Mouse (Mus musculus) adrenal gland, adult (tissue): ENCODE measurements at regions not wholly inside any gene's neighbourhood (a gene's known extent, or its start where the extent isn't known, plus 50 kb on each side); places are given as distances from the start of the nearest gene placed in this dataset.

Experiments
- DNase-seq, 2 experiments: peaks; one replicate each; pipeline ENCODE4 v3.0.0; 2022 to 2023; ENCODE audit warnings: low spot score in 1 of 2; ENCODE audit not compliant: inconsistent age in 2 of 2

GRCm38 (mm10) chr15:97620261-97620660 is 85.4 kb downstream of the Rpap3 start:
- no peak for DNase-seq

- no peak for DNase-seq
Observed at GRCm38 (mm10) chr15:97619764-97620163, 85.9 kb downstream of the Rpap3 start.

GRCm38 (mm10) chr15:97612325-97612724 is 93.3 kb downstream of the Rpap3 start:
- no peak for DNase-seq

GRCm38 (mm10) chr15:97610767-97611166 is 94.9 kb downstream of the Rpap3 start:
- no peak for DNase-seq

GRCm38 (mm10) chr15:97609496-97609895 is 96.1 kb downstream of the Rpap3 start:
- no peak for DNase-seq

GRCm38 (mm10) chr15:97608651-97609050 is 97.0 kb downstream of the Rpap3 start:
- DNase-seq, result no peak

- DNase-seq, result peak in 1 of 2 experiments; percentile 30
Observed at GRCm38 (mm10) chr15:97607617-97608206, 97.9 kb downstream of the Rpap3 start.

- DNase-seq, result peak; percentile 45 to 72
Observed at GRCm38 (mm10) chr15:97606630-97607381, 98.8 kb downstream of the Rpap3 start.

GRCm38 (mm10) chr15:97606232-97606629 is 99.4 kb downstream of the Rpap3 start:
- DNase-seq, result no peak

GRCm38 (mm10) chr15:97605791-97606190 is 99.8 kb downstream of the Rpap3 start:
- no peak for DNase-seq

- peak in 1 of 2 experiments; percentile 40 for DNase-seq
Observed at GRCm38 (mm10) chr15:97603492-97603891, 102.1 kb downstream of the Rpap3 start.

- DNase-seq, result no peak
Observed at GRCm38 (mm10) chr15:97598270-97598669, 107.4 kb downstream of the Rpap3 start.

GRCm38 (mm10) chr15:97596514-97597081 is 109.0 kb downstream of the Rpap3 start:
- DNase-seq, result no peak

GRCm38 (mm10) chr15:97595284-97595796 is 110.3 kb downstream of the Rpap3 start:
- DNase-seq, result no peak

- DNase-seq, result peak; percentile 49 to 68
Observed at GRCm38 (mm10) chr15:97593781-97594600, 111.6 kb downstream of the Rpap3 start.

GRCm38 (mm10) chr15:97592786-97593185 is 112.8 kb downstream of the Rpap3 start:
- DNase-seq, result no peak

GRCm38 (mm10) chr15:97591406-97591805 is 114.2 kb downstream of the Rpap3 start:
- DNase-seq, result no peak

- DNase-seq, result peak in 1 of 2 experiments; percentile 35
Observed at GRCm38 (mm10) chr15:97590732-97591292, 114.8 kb downstream of the Rpap3 start.

GRCm38 (mm10) chr15:97587571-97588205 is 117.9 kb downstream of the Rpap3 start:
- no peak for DNase-seq

- peak; percentile 93 to 96 for DNase-seq
Observed at GRCm38 (mm10) chr15:97581724-97582154, 123.9 kb downstream of the Rpap3 start.
